Mouse (Mus musculus): ENCODE measurements around the gene Baz2b.

Baz2b gene

DNA sequence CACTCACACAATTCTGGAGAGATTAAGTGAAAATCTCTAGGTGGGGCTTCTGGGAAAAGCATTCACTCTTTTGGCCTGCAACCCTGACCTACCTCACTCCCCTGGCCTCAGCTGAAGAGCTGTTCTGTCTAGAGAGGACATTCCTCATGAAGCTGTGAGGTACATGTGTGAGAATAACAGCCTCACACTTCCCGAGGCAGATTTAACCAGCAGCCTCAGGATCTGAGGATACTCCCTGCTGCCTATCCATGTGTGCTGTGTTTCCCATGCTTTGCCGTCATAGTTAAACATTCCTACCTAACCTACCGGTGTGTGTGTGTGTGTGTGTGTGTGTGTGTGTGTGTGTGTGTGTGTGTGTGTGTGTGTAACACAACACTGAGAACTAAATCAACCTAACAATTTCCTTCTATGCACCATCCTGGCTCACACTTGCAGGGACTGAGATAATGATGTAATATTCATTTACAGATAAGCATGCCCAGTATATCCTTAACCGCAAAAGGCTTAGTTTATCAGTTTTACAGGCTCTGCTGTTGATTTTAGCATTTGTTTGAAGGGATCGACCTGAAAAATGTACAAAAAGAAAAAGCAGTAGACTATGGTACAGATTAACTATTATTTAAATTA lies 206.5 kb downstream of the Baz2b start:
- no peak for DNase-seq (ENCODE audit: low spot score in 2 of 2)

DNA sequence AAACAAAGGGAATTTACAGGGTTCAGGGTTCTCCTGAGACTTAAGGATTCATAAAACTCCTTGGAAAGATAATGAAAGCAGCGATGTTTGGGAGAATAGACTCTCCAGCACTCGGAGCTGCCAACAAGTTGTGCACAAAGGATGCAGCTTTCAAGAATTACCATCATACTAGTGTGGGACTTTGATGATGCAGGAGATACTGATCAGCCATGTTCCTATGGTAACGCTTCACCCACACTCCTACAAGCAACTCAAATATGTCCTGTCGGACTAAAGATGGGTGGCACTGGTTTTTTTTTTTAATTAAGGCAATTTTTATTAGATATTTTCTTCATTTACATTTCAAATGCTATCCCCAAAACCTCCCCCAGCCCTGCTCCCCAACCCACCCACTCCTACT lies 209.4 kb downstream of the Baz2b start:
- no peak for DNase-seq (ENCODE audit: low spot score in 2 of 2)

DNA sequence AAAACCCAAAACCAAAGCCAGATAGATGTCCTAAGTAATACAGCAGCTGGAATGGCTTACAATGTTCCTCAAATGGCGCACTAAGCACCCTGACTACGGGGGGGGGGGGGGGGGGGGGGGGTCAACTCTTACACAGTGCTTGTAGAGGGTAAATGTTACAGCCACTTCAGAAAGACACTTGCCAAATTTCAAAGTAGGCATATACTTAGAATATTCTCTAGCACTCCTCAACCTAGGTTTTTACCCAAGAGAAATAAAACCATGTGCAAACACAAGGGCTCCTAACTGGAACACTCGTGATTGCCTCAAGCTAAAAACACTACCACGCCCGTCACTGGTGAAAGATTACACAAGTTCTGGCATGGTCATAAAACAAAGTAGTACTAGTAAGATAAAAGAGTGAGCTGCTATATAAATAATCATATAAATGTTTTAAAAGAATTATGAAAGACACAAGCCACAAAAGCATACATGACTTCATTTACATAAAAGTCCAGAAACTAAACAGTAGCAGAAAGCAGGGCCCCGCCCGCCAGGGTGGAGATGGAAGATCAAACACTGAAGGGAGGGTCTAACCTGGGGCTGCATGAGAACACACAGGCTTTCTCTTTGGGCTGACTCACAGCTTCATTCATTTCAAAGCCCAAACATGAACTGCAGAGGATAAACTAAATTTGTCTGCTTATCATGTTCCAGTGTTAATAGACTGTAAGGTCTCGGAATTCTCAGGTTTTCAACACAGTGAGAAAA lies 212.0 kb downstream of the Baz2b start:
- no peak for DNase-seq (ENCODE audit: low spot score in 2 of 2)

DNA sequence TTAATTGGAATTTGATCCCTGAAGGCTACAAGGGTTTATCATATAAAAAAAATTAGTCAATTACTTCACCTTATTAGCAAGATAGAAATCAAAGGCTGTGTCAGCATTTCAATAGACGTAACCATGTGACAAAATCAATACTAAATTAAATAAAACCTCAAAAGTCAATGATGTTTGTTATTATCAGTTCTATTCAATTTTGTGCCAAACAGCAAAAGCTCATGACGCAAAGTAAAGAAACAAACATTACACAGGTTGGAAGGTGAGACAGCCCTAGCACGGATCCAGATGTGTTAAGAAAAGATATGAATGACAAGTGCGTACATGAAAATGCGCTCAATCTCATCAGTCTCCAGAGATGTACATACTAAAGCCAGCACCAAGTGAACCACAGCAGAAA lies 212.7 kb downstream of the Baz2b start:
- no peak for DNase-seq (ENCODE audit: low spot score in 2 of 2)

DNA sequence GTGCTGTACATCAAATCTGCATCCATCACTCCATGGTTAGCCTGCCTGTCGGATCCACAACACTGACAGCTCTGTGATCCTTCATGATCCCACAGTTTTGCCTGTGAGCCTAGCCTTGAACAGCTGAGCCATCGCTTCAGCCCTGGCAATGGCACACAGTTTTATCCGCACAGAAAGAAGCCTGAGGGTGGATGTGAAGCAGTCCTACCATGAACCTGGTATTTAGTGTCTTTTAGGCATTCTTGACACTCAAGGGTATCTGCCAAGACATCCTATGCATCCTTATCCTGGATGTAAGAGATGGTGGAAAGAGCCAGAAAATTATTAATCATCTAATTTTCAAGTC lies 216.5 kb downstream of the Baz2b start:
- DNase-seq (ENCODE audit: low spot score in 2 of 2) = no peak

DNA sequence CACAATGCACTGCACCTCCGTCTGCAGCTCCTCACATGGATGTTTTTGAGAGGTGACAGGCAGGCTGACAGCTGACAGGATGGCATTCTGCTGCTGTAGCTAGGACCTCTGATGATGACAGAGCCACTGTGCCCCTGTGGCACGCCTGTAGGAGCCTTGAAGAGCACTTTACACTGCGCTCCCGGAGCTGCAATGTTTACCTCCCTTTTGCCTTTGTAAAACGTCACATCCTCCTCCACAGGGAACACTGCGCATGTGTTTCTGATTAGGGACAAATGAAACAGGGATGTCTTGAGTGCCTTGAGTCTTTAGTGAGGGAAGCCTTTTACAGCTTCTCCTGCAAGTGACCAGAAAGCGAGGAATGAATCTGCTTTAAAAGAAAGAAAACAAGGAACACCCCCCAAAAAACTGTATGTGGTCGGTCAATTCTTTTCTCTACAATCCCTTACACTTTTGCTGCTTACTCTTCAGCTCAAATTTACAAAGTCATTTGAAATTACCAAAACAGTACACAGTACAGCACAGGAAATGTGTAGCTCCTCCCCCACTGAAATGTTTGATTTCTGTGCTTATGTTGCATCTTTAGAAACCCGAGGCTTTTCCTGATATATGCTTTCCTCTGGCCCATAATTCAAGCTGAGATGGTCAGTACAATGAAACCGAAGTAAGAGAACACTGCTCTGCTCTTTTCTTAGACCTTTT lies 217.0 kb downstream of the Baz2b start:
- DNase-seq (ENCODE audit: low spot score in 2 of 2) = no peak

DNA sequence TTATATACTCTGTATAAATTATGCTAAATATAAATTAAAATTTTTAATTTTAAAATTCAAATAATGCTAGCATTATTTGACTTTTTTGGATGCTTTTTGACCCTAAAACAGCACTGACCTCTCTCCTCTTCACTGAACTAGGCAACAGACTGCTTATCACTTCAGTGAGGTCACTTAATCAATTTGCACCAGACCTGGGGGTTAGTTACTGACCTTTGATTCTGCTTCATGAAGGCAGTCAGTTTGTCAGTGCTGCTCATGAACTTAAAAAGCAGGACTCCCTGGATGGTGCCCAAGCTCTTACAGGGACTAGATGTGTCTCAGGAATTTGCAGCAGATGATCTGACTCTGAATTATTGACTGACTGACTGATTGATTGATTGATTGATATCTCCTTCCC lies 217.9 kb downstream of the Baz2b start:
- DNase-seq (ENCODE audit: low spot score in 2 of 2) = no peak

DNA sequence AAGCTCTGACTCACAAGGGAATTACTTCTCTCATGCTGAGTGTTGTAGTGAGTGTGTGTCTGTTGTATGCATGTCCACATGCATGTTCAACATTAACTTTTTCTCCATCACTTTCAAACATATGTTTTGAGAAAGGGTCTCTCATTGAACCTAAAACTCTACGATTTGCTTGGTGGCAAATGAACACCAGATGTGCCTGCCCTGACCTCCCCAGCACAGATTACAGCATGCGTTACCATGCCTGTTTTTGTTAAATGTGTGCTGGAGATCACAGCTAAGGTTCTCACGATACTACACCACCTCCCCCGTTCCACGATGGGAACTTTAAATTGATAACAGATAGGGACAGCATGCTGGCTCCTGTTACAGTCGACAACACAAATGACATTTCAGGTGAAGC lies 222.1 kb downstream of the Baz2b start:
- no peak for DNase-seq (ENCODE audit: low spot score in 2 of 2)

DNA sequence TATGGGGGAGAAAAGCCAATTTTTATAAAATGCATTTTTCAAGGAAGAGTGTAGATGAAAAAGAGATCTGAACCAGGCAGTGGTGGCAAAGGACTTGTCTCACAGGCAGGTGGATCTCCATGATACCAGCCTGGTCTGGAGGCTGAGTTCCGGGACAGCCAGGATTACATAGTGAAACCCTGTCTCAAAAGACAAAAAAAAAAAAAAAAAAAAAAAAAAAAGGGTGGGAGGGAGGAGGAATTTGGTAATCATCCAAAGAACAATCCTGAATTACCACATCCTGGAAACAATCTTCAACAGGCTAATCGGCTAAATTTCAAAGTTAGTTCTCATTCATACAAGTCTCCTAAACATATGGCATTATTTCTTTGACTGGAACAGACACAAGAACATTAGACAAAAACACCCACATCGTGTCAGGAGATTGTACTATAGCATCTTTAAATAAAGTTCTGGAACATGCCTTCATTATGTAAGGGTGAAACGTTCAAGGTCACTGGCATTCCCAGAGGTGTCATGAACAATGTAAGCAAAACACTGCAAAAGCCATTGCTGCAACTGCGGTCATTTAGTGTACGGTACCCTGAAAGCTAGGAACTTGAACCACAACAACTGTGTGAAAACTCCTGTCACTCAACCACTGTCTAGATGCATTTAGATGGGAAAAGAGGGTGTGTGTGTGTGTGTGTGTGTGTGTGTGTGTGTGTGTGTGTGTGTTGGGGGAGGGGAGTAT lies 230.0 kb downstream of the Baz2b start:
- no peak for DNase-seq (ENCODE audit: low spot score in 2 of 2)

DNA sequence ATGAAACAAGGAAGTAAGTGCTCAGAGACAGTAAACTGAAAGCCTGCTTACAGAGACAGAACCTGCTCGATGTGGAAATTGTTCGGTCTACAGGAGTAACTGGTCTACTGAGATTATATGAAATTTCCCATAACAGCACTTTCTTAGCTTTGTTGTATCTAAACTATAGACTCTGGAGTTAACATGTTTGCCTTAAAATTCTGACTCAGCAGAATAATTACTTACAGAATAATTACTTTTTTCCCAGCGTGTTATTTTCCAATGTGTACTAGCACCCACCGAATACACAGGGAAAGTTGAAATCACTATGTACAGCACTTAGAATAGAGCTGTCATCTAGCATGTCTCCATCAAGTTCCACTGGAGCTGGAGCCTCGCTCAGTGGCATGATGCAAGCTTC lies 233.0 kb downstream of the Baz2b start:
- DNase-seq (ENCODE audit: low spot score in 2 of 2) = no peak

DNA sequence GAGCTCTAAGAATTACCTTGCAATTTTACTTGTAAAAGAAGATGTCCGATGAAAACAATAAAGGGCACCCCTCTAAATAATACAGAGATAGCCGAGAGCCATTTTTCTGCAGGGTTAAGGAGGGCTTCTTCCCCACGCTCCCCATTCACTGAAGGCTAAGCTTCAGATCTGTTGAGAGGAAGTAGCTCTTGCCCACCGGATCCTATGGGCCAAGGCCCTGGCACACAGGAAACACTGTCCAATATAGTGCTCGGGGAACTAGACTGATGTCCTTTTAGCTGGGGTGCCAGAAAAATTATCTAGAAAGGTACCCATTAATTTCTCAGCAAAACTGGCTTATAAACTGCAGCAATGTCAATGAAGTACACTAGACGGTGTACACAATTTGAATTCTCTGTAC lies 233.9 kb downstream of the Baz2b start:
- DNase-seq (ENCODE audit: low spot score in 2 of 2) = no peak

DNA sequence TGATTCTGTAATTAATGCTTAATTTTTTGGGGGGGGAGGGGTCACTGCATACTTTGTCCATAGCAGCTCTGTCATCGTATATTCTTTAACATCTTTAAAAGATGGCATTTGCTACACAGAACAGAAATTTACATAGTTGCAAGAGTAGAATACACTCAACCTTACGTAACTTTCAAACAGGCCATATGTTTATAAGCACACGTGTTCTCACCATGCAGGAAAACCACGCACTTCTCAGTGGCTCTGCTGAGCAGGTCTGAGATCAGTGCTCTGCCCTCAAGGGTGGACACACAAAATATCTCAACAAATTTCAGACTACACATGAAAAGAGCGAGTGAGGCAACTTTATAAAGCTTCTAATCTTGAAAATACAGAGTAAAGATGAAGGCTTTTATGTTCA lies 235.7 kb downstream of the Baz2b start:
- no peak for DNase-seq (ENCODE audit: low spot score in 2 of 2)

DNA sequence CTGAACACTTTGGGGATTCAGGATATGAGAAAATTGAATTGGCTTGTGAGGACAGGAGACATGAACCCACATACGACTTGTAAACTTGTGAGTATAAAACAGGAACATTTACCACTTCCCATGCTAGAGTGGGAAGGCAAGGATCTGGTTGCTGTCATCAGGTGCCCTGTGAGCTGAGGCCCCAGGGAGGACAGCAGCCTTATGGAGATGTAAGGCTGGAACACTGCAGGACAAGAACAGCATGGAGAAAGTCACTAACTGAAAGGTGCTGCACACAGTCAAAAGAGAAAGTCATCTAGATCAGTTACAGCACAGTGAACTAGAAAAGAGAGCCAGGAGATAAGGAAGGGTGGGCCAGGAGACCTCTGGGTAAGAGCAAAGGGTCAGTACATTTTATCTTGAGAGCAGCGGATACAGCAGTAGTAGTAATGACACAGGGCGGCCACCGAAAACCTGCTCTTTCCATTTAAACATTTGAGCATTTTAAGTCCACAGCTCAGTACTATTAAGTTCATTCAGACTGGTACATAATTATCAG lies 236.5 kb downstream of the Baz2b start:
- DNase-seq (ENCODE audit: low spot score in 2 of 2) = no peak

DNA sequence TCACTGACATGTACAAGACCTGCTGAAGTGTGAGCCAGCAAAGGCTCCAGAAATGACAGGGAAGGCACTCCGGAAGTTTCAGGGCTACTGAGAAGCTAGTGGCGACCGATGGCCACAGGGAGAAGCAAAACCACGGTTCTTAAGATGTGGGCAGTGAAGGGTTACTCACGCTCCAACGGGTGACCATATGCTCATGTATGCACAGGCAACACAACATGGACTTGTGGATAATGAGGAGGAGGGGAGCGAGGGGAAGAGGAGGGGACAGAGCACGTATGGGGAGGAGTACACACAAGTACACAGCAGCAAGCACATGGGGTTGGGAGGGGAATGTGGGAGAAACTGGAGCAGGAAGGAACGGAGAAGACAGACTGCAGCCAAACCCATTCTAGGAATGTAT lies 239.1 kb downstream of the Baz2b start:
- no peak for DNase-seq (ENCODE audit: low spot score in 2 of 2)

DNA sequence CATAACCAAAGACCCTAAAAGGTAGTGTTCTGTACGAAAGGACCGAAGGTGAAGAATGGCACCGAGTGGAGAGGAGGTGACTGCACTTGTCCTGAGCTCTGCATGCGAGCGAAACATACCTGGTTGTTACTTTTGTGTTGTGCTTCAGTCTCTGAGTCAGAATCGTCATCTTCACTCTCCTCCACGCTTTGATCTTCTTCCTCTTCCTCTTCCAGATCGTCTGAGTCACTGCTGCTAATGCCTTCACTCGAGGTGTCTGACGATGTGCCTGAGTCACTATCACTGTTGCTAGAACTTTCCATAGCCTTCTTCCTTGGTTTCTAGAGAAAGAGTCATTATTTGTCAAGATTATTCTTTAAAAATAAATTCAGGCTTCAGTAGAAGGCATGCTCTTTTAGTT lies 240.5 kb downstream of the Baz2b start:
- DNase-seq (ENCODE audit: low spot score in 2 of 2) = no peak

DNA sequence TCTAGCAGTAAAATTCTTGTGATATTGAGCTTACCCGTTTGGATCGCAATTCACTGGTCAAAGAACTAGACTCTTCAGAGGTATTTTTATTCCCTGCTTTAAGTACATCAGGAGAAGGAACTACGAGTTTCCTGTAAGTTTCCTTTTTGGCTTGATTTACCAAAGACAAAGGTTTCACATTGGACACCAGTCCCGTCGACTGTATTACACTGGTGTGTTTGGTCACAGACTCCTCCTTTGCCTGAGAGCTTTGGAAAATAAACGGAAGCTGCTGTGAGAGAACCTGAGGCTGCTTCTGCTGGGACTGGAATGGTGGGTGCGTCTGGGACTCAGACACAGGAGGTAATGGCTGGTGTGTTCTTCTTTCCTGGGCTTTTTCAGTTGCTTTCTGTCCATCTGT lies 241.0 kb downstream of the Baz2b start:
- no peak for DNase-seq (ENCODE audit: low spot score in 2 of 2)

DNA sequence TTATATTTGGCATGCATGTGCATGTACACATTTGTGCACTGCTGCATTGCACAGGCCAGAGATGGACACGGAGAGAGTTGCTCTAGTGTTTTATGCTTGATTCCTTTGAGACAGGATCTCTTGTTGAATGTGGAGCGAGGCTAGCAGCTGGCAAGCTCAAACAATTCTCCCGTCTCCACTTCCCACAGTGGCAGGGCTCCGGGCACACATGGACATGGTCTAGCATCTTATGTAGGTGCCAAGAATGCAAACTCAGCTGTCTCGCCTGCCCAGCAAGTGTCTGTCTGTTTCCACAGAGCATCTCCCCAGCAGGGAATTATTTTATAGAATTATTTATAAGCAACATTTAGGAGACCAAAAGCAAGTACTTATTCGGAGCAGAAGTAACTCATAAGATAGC lies 243.2 kb downstream of the Baz2b start:
- no peak for DNase-seq (ENCODE audit: low spot score in 2 of 2)

DNA sequence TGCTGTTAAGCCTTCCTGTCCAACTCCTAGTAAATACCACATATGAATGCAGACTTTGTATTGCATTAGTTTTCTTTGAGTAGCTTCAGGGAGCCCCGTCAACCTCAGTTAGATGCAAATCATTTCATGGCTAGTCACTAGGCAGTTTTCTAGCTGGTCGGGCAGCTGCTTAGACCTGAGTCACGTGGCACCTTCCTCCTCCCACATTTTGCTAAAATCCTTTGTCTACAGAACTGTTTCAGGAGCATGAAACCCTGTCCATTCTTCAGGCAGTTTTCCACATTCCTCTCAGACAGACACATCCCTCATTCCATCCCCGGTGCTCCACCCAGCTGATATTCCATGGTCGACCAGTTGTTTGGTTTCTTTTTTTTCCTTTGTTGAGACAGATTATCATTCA lies 246.6 kb downstream of the Baz2b start:
- no peak for DNase-seq (ENCODE audit: low spot score in 2 of 2)

DNA sequence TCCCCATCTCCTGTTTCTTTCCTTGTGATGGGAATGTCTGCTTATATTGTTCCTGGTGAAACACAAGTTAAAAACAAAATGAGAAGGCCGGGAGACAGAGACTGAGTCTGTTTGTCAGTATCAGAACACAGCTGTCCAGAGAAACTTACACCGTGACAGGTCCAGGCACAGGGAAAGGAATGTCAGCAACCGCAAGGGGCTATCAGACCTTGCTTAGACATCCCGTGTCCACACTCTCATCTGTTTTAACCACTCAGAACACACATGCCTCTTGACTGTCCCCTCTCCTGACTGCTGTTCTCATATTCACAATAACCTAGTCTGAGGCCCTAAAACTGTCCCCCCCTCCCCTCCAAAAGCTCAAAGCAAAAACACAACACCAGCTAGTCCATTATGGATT lies 247.1 kb downstream of the Baz2b start:
- DNase-seq (ENCODE audit: low spot score in 2 of 2) = no peak

DNA sequence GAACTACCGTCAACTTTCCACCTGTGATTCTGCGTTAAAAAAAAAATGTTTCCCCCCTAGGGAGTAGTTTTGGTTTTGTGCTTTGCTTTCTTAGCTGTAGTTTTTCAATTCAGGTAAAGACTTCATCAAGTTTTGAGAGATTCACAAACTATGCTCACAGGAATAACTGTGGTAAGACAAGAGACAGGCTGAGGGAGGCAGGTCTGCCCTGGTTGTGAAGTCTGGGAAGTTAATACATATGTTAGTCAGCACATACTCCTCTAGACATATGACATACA lies 249.2 kb downstream of the Baz2b start:
- no peak for DNase-seq (ENCODE audit: low spot score in 2 of 2)

DNA sequence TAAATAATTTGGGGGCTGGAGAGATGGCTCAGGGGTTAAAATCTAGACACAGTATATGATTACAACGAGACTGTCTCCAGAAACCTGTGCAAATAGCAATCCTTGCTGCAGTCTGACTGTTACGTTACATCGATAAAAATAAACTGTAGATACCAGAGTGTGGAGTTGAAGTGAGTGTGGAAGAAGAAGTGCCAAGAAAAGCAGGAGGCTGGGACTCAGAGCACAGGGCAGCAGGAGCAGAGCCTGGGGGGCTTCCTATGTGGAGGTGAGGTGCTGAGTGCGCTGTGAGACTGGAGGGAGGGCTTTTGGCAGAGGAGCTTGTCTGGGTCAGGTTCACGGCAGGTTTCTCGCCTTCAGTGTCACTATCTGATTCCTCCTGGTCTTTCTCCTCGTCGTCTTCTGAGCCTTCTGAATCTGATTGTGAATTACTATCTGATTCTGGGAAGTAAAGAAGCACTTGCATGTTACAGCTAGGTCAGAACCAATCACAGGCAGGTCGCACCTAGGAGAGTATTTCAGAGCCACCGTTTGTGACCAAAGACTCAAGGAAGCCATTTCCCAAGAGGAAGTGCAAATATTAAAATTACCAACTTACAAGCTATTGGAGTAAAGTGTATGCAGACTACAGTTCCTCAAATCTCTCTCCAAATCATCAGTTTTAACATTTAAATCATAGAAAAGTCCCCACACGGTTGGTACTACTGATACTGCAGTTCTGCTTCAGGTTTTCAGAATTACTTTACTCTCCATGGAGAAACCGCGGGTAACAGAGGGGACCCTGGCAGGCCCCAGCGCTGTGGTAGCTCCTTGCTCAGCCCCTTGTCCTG lies 249.8 kb downstream of the Baz2b start:
- DNase-seq (ENCODE audit: low spot score in 2 of 2) = no peak

DNA sequence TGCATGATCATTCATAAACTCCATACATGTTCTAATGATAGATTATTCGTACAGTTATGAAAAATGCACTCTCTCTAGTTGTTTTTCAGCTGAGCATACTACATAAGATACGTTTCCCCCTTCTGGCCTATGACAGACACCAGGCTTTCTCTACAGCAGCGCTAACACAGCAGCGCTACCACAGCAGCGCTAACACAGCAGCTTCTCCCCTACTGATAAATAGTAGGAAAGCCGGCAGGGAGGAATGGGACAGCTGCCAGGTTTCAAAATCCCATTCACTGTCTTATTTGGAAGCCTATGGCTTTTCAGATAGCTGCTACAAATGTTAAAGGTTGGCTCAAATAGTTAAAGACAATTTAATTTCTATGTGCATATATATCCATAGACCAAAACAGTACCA lies 251.1 kb downstream of the Baz2b start:
- DNase-seq (ENCODE audit: low spot score in 2 of 2) = no peak
